Mouse (Mus musculus) forebrain, embryonic 15.5 days (tissue): ENCODE data around the gene Ugcg. TPM values are rescaled to one million over a fixed set of nuclear protein-coding genes. Genes with fewer than 3 reads are reported as not detected.

ENCODE experiments used
- ATAC-seq: fragments of 200-750 bp; cut with Nextera tagmentation; replicated peaks from 2 replicates; pipeline ENCODE4 v1.8.0; 2017; ENCODE audit warnings: mild to moderate bottlenecking, moderate TSS enrichment, moderate library complexity
- H3K27ac ChIP-seq: fragments of 300-500 bp; sonication (generic); replicated peaks from 2 replicates; pipeline ENCODE4 v1.5.1; 2015; ENCODE audit warnings: mild to moderate bottlenecking, inconsistent platforms
- H3K27me3 ChIP-seq: fragments of 300-500 bp; sonication (generic); 2 replicates; pipeline ENCODE4 v1.6.1; 2015; ENCODE audit warnings: inconsistent platforms
- H3K36me3 ChIP-seq: fragments of 300-500 bp; sonication (generic); 2 replicates; pipeline ENCODE4 v1.6.1; 2015; ENCODE audit warnings: mild to moderate bottlenecking, inconsistent platforms
- H3K4me1 ChIP-seq: fragments of 300-500 bp; sonication (generic); 2 replicates; pipeline ENCODE4 v1.6.1; 2015; ENCODE audit warnings: inconsistent platforms
- H3K4me2 ChIP-seq: fragments of 300-500 bp; sonication (generic); replicated peaks from 2 replicates; pipeline ENCODE4 v1.6.1; 2015; ENCODE audit warnings: mild to moderate bottlenecking, inconsistent platforms
- H3K4me3 ChIP-seq: fragments of 300-500 bp; sonication (generic); 2 replicates; pipeline ENCODE4 v1.5.1; 2015; ENCODE audit warnings: mild to moderate bottlenecking, inconsistent platforms
- H3K9ac ChIP-seq: fragments of 300-500 bp; sonication (generic); replicated peaks from 2 replicates; pipeline ENCODE4 v1.6.1; 2015; ENCODE audit warnings: mild to moderate bottlenecking, inconsistent platforms
- H3K9me3 ChIP-seq: fragments of 300-500 bp; sonication (generic); 2 replicates; pipeline ENCODE4 v1.6.1; 2016; ENCODE audit warnings: inconsistent platforms
- WGBS: fragments of 180-500 bp; shearing (Covaris S2); methylation state at CpG from one replicate; pipeline ENCODE4 v1.1.7; 2015; ENCODE audit warnings: mixed read lengths; 5-methylcytosine and 5-hydroxymethylcytosine counted together
- polyA plus RNA-seq: library from polyadenylated mRNA; unstranded; fragments of >200 nt; fragmentation: Nextera tagmentation; extraction: Ambion mirVana; gene quantifications from 2 replicates; pipeline ENCODE4 v1.2.1, GENCODE M21; 2015

Gene Ugcg
- polyA plus RNA-seq, 1 experiment from 2014 or later, result 15.7 TPM

DNA sequence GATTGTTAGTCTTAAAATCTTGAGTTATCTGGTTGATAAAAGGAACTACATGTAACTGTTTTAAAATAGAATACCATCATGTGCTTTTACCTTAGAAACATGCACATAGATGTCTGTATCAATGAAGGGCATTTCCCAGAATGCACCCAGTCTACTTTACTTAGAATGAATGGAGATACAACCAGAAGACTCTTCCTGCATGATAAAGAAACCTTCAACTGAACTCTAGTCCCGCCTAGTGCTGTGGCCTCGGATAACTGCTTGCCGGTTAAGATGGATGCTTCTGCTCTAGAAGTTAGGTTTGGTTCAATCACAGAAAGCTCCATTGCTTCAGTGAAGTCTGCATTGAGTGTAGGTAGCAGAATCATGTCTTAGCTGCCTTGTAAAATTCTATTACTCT is 26.5 kb downstream of the Ugcg start:
- no peaks in the 10 kb centered on the region for H3K4me1 ChIP-seq
- H3K36me3 ChIP-seq, result peaks cover 29% of the 10 kb centered on the region
- no peak overlapping the region for H3K27ac ChIP-seq
- H3K4me3 ChIP-seq, result no peak overlapping the region
- no peaks in the 10 kb centered on the region for H3K9me3 ChIP-seq
- 95% methylated on average over 3 of the region's 3 CpGs for WGBS
- no peak overlapping the region for H3K9ac ChIP-seq
- no peak for ATAC-seq
- H3K4me2 ChIP-seq, result no peak overlapping the region
- H3K27me3 ChIP-seq, result no peaks in the 10 kb centered on the region

- 91% methylated on average over 7 of the region's 7 CpGs for WGBS
- H3K9ac ChIP-seq, result no peak overlapping the region
- no peaks in the 10 kb centered on the region for H3K27me3 ChIP-seq
These were observed 28.0 kb downstream of the Ugcg start for GRCm38 (mm10) chr4:59217101-59217500.

GRCm38 (mm10) chr4:59218154-59218553 is 29.1 kb downstream of the Ugcg start:
- Histone ChIP-seq H3K36me3 (peaks cover 37% of the 10 kb centered on the region), H3K4me1 (no peaks in the 10 kb centered on the region), H3K27ac (no peak overlapping the region), H3K9ac (no peak overlapping the region), H3K4me2 (no peak overlapping the region), H3K4me3 (no peak overlapping the region), H3K9me3 (no peaks in the 10 kb centered on the region), H3K27me3 (no peaks in the 10 kb centered on the region)
- ATAC-seq, result no peak
- 92% methylated on average over 7 of the region's 7 CpGs for WGBS

More at GRCm38 (mm10) chr4:59217101-59217500, 28.0 kb downstream of the Ugcg start:
- Histone ChIP-seq H3K4me2 (no peak overlapping the region), H3K36me3 (peaks cover 33% of the 10 kb centered on the region), H3K27ac (no peak overlapping the region), H3K9me3 (no peaks in the 10 kb centered on the region), H3K4me1 (no peaks in the 10 kb centered on the region), H3K4me3 (no peak overlapping the region)
- no peak for ATAC-seq

DNA sequence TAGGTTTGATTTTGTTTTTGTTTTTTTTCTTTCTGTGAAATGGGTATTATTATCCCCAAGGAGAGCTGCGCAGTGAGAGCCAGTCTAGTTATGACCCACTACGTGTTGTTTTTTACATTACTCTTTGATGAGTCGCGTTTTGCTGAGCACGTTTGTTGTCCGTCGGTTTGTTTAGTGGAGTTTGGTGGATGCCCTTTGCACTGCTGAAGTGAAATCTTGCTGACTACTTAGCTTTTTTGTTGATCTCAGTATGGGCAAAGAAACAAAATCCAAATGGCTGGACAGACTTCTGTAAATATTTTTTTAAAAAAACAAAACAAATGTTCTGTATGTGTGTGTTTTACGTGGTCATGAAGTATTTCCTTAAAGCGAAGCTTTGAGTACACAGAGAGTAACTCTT is 33.2 kb downstream of the Ugcg start:
- no peak overlapping the region for H3K4me3 ChIP-seq
- no peak overlapping the region for H3K9ac ChIP-seq
- H3K9me3 ChIP-seq, result no peaks in the 10 kb centered on the region
- no peaks in the 10 kb centered on the region for H3K4me1 ChIP-seq
- H3K27ac ChIP-seq, result no peak overlapping the region
- no peak for ATAC-seq
- peaks cover 32% of the 10 kb centered on the region for H3K36me3 ChIP-seq
- H3K4me2 ChIP-seq, result no peak overlapping the region
- H3K27me3 ChIP-seq, result no peaks in the 10 kb centered on the region
- WGBS, result 94% methylated on average over 9 of the region's 9 CpGs

DNA sequence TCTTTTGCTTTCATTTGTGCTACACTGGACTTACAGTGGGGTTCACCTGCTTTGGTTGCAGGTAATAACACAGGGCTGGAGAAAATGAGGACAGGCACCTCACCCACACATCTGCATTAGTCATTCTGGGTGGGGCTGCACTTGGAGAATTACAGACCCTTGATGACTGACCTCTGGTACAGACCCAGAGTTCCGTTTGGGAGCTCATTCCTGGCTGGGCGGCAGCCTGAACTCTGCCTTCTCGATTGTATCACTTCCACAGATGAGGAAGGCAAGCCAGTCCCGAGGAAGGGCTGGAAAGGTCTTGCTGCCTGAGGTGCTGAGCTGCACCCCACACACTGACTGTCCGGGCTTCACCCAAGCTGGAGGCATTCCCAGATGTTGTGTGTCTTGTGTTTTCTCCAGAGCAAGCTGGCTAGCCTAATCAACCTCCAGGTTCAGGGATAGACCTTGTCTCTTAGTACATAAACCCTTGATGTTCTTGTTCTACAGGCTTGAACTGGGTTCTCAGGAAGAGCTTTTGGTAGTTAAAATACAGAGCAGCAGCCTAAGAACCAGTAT is 34.1 kb downstream of the Ugcg start:
- ATAC-seq, result no peak
- H3K9me3 ChIP-seq, result no peaks in the 10 kb centered on the region
- H3K36me3 ChIP-seq, result peaks cover 32% of the 10 kb centered on the region
- H3K4me3 ChIP-seq, result no peak overlapping the region
- H3K27me3 ChIP-seq, result no peaks in the 10 kb centered on the region
- no peak overlapping the region for H3K4me2 ChIP-seq
- no peaks in the 10 kb centered on the region for H3K4me1 ChIP-seq
- WGBS, result 95% methylated on average over 5 of the region's 5 CpGs
- no peak overlapping the region for H3K9ac ChIP-seq
- H3K27ac ChIP-seq, result no peak overlapping the region

- H3K4me3 ChIP-seq, result no peak overlapping the region
- no peak overlapping the region for H3K9ac ChIP-seq
- no peaks in the 10 kb centered on the region for H3K9me3 ChIP-seq
- H3K4me2 ChIP-seq, result no peak overlapping the region
- H3K27me3 ChIP-seq, result no peaks in the 10 kb centered on the region
- 93% methylated on average over 4 of the region's 4 CpGs for WGBS
- ATAC-seq, result no peak
- peaks cover 26% of the 10 kb centered on the region for H3K36me3 ChIP-seq
- H3K27ac ChIP-seq, result no peak overlapping the region
- no peaks in the 10 kb centered on the region for H3K4me1 ChIP-seq
These were observed 35.8 kb downstream of the Ugcg start for GRCm38 (mm10) chr4:59224889-59225288.

GRCm38 (mm10) chr4:59227047-59227446 is 38.0 kb downstream of the Ugcg start:
- Histone ChIP-seq H3K4me1 (no peaks in the 10 kb centered on the region), H3K36me3 (peaks cover 20% of the 10 kb centered on the region), H3K9me3 (no peaks in the 10 kb centered on the region), H3K4me2 (no peak overlapping the region), H3K9ac (no peak overlapping the region), H3K27me3 (no peaks in the 10 kb centered on the region), H3K27ac (no peak overlapping the region), H3K4me3 (no peak overlapping the region)
- WGBS, result 95% methylated on average over 9 of the region's 9 CpGs
- ATAC-seq, result no peak

- no peak for ATAC-seq
- no peaks in the 10 kb centered on the region for H3K4me1 ChIP-seq
- peaks cover 7% of the 10 kb centered on the region; the same call in 1 of the 2 replicates for H3K36me3 ChIP-seq
- H3K4me2 ChIP-seq, result no peak overlapping the region
- H3K27me3 ChIP-seq, result no peaks in the 10 kb centered on the region
- no peak overlapping the region for H3K27ac ChIP-seq
- H3K9me3 ChIP-seq, result no peaks in the 10 kb centered on the region
- no peak overlapping the region for H3K4me3 ChIP-seq
- no peak overlapping the region for H3K9ac ChIP-seq
These were observed 39.9 kb downstream of the Ugcg start for GRCm38 (mm10) chr4:59228951-59229350.

- no peaks in the 10 kb centered on the region for H3K27me3 ChIP-seq
- H3K36me3 ChIP-seq, result no peaks in the 10 kb centered on the region
- no peak overlapping the region for H3K9ac ChIP-seq
- no peaks in the 10 kb centered on the region for H3K9me3 ChIP-seq
- no peaks in the 10 kb centered on the region for H3K4me1 ChIP-seq
- no peak overlapping the region for H3K27ac ChIP-seq
- WGBS, result 87% methylated on average over 6 of the region's 6 CpGs
- H3K4me3 ChIP-seq, result no peak overlapping the region
- no peak for ATAC-seq
- H3K4me2 ChIP-seq, result no peak overlapping the region
These were observed 42.4 kb downstream of the Ugcg start for GRCm38 (mm10) chr4:59231266-59232055.

- no peak for ATAC-seq
- H3K27me3 ChIP-seq, result no peaks in the 10 kb centered on the region
- H3K4me1 ChIP-seq, result no peaks in the 10 kb centered on the region
- WGBS, result 95% methylated on average over 8 of the region's 10 CpGs
- no peak overlapping the region for H3K4me3 ChIP-seq
- no peaks in the 10 kb centered on the region for H3K36me3 ChIP-seq
- H3K9me3 ChIP-seq, result no peaks in the 10 kb centered on the region
- H3K27ac ChIP-seq, result no peak overlapping the region
- no peak overlapping the region for H3K4me2 ChIP-seq
- H3K9ac ChIP-seq, result no peak overlapping the region
These were observed 45.0 kb downstream of the Ugcg start for GRCm38 (mm10) chr4:59234014-59234413.

GRCm38 (mm10) chr4:59234451-59235216 is 45.6 kb downstream of the Ugcg start:
- Histone ChIP-seq H3K27me3 (no peaks in the 10 kb centered on the region), H3K4me3 (no peak overlapping the region), H3K4me2 (no peak overlapping the region), H3K9me3 (no peaks in the 10 kb centered on the region), H3K4me1 (no peaks in the 10 kb centered on the region), H3K9ac (no peak overlapping the region), H3K36me3 (no peaks in the 10 kb centered on the region), H3K27ac (no peak overlapping the region)
- no peak for ATAC-seq
- 91% methylated on average over 23 of the region's 23 CpGs for WGBS

GRCm38 (mm10) chr4:59236362-59236761 is 47.3 kb downstream of the Ugcg start:
- H3K36me3 ChIP-seq, result no peaks in the 10 kb centered on the region
- ATAC-seq, result no peak
- no peak overlapping the region for H3K4me3 ChIP-seq
- no peak overlapping the region for H3K4me2 ChIP-seq
- no peaks in the 10 kb centered on the region for H3K27me3 ChIP-seq
- no peak overlapping the region for H3K9ac ChIP-seq
- no peaks in the 10 kb centered on the region for H3K4me1 ChIP-seq
- no peaks in the 10 kb centered on the region for H3K9me3 ChIP-seq
- WGBS, result 88% methylated on average over 3 of the region's 3 CpGs
- no peak overlapping the region for H3K27ac ChIP-seq
